Mouse (Mus musculus): Measurements from ENCODE around the gene Ncoa5.

The Ncoa5 gene

DNA sequence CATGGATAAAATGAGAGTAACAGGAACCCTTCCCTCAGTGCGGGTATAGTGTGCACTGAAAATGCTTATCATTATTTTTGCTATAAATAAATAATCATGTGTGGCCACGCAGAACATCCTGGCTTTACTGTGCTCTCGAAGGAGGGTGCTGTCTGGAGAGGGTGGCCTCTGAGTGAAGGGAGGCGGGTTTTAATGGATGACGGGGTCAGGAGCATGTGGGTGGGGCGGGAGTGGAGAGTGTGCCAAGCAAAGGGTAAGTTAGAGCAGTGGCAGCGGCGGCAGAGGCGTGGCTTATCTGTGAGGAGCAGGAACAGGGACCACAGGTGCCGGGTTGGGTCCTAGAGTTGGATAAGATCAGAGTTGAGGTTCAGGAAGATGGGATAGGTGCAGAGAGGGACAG is 42.9 kb downstream of the Ncoa5 start:
- DNase-seq = no peak

DNA sequence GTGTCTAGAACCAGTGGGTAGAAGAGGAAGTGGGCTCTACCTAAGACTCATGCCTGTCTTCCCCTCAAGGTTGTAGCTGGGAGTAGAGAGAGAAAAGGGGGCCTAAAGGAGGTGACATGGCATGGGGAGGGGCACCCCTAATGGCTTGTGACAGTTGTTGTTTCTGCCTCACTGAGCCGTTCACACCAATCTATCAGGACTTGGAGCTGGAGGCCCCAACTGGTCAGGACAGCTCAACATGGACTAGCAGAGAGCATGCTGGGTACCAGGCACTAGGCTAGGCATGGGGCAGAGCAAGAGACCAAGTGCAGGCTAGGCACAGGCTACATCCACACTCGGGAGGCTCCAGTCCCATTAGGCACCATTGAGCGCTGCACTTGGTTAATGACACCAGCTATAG is 43.6 kb downstream of the Ncoa5 start:
- no peak for DNase-seq

DNA sequence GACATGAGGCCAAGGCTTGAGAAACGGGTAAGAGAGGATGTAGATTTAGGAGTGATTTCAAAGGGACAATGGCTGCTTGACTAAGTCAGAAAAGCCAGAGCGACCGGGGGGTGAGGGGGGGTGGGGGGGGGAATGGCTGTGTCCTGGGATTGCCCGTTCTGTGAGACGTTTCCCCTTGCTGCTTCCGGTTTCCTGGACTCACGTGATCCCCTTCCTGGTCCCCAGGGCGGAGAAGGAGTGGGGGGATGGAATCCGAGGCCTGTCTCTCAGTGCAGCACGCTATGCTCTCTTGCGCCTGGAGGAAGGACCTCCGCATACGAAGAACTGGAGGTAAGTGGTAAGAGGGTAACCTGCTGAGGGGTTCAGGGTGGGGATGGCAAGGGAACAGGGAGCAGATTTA is 45.9 kb downstream of the Ncoa5 start:
- DNase-seq = no peak

DNA sequence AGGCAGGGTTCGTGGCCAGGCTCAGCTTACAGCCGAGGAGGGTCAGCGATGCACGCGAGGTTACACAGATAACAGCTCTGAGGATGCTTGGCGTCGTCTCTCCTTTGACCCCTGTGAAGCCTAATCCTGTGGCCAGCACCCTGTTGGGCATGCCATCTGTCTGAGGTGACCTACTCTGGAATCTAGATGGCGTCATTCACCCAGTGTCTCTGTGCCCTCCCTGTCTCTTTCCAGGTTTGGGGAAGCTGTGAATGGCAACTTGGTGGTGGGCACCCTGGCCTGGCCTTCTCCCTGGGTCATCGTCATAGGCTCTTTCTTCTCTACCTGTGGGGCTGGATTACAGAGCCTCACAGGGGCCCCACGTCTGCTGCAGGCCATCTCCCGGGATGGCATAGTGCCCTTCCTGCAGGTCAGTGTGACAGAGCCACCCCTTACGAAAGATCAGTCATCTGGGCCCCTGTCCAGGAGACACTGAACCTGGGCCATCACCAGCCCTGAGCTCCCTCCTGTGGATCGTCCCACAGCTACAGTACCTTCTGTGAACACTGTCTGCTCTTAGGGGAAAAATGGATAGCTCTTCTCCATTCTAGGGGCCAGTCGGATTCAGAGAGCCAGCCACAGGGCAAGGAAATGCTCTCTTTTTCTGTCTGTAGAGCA is 48.2 kb downstream of the Ncoa5 start:
- DNase-seq = no peak

DNA sequence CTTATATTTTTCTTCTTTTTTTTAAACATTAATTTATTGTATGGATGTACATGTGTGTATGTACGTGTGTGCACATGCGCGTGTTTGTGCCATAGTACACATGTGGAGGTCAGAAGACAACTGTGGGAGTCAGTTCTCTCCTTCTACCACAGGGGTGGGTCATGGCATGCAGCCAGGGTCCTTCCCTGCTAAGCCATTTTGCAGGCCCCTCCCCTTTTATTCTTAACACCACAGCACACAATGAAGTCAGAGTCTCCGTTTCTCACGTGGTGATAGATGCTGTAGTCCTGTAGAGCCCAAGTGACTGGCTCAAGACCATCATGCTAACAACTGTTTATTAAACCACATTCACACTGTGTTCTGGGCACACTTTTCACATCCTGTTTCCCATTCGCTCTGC is 48.7 kb downstream of the Ncoa5 start:
- no peak for DNase-seq

DNA sequence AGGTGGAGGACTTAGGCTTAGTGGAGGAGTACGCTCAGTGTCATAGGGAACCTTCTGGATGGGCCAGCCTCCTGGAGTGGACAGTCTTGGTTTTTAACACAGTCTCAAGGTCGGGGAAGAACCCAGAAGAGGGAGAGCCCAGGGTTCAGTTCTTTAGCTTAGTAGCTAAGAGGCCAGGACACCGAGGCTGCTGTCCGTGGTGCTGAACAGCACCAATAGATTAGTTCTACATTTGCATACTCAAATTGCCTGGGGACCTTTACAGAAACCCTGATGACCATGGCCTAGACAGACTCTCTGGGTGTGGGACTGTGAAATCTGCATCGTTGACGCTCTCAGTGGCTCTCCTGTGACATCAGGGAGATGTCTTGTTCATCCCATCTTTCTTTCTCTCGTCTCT is 54.9 kb downstream of the Ncoa5 start:
- peak; percentile 58 for DNase-seq

DNA sequence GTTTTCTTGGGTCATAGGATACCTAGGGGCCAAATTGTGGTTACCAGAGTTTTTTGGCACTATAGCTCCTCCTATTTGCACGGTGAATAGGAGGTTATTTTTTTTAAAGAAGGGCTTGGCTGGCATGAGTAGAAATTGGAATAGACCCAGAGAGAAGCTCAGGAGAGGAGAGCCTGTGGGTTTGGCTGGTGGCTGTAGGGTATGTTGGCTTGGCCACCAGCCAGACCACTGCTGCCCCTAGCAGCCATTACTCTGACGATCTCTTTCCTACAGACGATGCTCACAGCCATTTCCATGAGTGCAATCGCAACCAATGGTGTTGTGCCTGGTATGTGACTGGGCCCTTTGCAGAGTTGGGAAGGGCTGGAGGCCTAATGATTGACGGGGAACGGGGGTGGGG is 59.1 kb downstream of the Ncoa5 start:
- no peak for DNase-seq

DNA sequence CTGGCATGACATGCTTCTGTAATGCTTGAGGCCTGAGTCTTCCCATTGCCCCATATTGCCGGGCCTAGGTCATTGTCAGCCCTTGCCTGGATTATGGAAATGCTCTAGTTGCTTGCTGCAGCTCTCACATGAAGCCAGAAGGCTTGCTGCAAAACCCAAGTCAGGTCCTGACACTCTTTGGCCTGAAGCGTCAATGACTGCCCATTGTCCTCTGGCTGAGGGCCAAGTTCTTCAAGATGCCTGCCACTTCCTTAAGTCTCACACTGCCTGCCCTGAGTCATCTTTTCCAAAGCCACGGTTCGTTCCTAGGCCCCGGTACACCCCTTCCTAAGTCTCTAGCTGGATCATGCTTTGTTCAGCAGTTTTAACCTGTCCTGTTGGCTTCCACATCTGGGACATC is 62.0 kb downstream of the Ncoa5 start:
- DNase-seq = no peak

DNA sequence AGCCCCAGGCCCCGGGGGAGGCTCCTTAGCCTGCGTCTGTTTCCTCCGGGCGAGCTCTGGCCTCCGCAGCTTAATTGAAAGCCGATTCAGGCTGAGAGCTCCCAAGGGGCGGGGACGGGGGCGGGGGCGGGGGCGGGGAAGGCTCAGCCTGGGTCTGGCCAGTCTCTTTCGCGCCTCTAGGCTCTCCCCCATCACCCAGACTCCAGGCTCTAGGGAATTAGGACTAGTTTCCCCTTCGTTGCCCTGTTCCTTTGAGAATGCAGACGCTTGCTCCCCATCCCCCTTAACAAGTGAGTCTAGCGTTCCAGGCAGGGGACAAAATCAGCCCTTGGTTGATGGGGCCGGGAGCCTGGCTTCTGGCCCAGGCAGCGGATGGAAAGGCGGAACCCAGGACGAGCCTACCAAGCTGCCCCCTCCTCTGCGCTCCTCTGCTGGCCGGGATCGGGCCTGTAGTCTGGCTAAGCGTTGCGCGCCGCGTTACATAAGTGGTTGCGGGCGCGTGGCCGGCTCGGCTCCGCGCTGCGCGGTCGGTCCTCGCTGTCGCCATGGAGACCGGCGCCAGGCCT is 64.0 kb downstream of the Ncoa5 start:
- DNase-seq = no peak

DNA sequence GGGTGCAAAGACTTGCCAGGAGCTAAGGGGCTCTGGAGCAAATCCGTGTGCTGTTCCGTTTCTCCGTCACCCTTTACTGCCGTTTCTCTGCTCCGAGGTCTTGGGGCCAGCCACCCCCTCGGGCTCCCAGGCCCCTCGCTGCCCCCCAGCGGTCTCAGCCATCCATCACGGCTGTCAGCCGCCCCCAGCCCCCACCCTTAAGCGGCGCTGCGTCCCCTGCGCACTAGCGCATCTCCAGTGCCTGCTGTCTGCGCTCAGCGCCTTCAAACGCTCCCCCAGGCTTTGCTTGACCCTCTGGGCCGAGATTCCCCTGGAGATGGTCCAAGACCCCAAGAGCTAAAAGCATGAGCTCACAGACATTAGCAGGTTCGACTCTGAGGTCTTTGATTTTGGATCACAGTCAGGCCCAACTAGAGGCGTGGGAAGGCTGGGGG is 65.3 kb downstream of the Ncoa5 start:
- no peak for DNase-seq

DNA sequence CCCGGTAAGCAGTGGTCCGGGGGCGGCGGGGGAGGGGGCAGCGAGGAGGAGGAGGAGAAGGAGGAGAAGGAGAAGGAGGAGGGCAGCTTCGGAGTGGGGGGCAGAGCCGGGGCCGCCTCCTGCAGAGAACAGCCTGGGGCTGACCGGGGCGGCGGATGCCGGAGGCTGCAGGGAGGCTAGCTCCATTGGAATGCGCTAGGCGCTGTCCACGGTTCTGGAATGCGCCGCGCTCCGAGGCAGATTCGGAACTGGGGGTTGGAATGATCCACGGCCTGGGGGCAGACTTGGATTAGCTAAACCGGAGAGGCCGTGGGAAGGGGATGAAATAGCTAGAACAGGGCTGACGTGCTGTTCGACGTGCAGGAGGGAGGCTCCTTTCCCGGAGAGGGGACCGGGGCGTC is 66.2 kb downstream of the Ncoa5 start:
- DNase-seq = peak; percentile 57

DNA sequence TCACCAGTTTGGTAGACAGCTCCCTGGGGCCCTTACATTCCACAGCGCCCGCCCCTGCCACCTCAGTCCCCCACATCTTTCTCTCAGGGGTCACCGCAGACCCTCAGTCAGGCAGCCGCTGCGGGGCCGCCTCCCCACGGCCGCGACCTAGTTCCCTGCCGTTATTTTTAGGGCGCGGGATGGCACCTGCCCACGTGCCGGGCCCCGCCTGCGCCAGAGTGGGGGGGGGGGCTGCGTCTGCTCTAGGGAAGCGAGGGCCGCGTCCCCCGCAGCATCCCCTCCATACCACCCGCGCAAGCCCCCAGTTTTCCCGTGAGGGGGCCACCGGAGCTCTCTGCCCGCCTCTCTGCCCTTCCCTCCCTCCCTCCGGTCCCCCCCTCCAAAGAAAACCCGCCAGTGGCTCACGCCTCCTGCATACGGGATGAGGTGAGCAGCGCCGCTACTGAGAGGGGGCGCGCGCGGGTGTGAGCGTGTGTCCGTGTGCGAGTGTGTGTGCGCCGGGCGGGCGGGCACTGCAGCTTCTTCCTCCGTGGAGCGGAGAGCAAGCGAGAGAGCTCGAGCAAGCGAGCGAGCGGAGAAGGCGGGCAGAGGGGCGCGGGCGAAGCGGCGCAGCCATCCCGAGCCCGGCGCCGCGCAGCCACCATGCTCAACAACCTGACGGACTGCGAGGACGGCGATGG is 66.8 kb downstream of the Ncoa5 start:
- DNase-seq = no peak

DNA sequence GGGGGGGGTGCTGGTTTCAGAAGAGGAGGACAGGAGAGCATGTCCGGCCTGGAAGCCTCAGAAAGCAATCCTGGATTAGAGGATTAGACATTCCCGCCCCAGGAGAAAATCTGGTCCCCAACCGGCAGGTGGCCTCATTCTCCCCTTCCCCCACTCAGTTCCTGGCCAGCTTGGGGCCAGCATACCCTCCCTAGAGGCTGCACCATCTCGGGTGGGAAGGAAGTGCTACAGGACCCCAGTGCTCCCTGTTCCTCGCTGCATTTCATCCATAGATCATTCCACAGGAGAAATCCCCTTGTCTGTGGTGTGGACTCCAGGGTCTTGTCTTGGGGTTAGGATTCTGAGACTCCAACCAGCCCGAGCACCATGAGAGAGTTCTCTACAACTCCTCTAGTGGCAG is 67.5 kb downstream of the Ncoa5 start:
- no peak for DNase-seq

DNA sequence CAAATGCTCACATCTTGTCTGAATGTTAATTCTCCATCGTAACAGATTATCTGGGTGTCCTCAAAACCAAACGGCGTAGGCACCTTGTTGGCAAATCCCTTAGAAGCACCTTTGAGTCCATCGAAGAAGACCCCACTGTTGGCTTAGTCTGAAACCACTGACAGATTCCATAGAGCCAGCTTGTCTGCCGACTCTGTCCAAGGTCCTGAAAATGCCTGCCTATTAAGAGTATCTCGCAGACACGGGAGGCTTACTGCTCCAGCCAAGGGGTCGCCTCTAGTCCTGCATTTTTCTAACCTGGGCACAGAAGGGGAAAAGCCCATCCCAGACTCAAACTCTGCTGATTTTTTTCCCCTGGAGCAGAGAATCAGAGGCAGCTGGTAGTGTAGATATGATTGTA is 68.3 kb downstream of the Ncoa5 start:
- peak; percentile 42 for DNase-seq

DNA sequence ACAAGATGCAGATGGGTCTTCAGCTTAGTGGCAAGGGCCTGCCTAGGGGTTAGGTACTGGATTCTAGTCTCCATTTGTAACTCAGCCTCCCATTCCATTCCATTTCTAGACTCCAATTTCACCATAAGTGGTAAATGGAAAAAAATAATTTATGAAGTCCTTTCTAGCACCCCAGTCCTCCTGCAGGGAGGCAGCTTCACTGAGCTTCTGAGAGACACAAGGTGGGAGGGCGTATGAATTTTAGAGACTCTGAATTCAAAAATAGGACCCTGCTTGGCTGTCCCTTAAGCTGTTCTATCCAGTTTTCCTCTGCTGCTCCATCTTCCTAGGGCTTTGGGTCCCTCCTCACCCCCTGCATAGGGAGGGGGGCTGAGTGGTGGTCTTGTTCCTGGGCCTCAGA is 69.7 kb downstream of the Ncoa5 start:
- DNase-seq = no peak

DNA sequence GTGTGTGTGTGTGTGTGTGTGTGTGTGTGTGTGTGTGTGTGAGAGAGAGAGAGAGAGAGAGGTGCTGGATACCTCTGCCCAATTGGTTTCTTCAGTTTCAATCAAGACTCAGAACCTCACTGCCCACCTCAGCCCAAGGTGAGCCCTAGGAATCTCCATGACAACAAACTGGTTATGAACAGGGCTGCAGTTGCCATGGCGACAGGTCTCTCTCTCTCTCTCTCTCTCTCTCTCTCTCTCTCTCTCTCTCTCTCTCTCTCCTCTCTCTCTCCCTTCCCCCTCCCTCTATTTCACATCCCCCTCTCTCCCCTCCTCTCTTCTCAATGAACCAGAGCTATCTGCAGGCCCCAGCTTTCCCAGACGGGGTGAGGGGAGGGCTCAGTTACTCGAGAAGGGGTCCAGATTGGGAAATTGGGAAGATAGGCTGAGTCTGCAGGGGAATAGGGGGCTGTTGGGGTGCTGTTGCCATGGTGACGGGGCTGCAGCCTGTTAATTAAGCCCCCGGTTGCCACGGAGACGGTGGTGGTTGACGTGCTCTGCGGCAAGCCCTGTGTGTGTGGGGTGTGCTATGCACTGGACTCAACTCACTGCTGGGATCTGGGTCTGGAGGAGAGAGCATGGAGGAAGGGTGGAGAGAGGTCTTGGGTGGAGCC is 70.3 kb downstream of the Ncoa5 start:
- DNase-seq = no peak

DNA sequence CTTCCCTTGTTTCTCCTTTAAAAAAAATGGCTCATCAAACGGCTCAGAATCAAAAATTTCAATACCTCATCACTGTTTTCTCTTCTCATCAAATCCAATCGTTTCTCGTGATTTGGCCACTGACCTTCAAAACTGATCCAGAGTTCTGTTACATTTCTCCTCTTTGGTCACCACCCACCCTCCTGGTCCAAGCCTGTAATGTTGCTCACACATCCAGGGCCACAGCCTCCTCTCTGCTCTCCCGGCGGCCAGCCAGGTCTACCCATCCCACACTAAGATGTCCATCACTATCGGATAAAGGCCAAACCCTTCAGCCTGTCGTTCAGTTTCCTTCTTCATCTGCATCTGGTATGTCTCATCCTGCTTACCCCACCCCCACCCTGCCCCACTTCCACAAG is 72.5 kb downstream of the Ncoa5 start:
- DNase-seq = no peak

DNA sequence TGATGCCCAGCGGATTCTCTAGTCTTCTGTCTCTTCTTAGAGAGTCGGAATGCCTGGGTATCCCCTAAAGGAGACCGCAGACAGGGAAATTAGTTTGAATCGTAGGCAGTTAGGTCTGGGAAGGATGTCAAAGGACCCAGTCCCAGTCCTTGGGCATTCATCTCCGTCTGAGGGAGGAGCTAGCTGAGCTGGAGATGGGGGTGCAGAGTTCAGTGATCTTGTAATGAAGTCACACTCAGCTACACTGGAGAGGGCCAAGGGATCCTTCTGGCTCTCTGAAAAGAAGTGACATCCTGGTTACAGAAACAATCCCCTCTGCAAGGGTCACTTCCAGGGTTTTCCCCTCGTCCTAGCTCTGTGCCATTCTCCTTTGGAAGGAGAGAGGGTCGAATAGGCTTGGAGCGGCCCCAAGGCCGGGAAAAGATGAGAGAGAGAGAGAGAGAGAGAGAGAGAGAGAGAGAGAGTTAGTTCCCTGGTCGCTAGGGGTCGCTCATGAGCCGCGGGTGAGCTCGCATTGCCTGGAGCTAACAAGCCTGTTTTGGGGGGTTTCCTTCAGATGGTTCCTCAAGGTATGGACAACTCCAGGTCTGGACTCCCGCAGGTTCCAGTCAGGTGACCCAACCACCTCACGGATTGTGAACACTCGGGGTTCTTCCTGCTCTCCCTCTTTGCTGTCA is 73.0 kb downstream of the Ncoa5 start:
- DNase-seq = peak; percentile 66

DNA sequence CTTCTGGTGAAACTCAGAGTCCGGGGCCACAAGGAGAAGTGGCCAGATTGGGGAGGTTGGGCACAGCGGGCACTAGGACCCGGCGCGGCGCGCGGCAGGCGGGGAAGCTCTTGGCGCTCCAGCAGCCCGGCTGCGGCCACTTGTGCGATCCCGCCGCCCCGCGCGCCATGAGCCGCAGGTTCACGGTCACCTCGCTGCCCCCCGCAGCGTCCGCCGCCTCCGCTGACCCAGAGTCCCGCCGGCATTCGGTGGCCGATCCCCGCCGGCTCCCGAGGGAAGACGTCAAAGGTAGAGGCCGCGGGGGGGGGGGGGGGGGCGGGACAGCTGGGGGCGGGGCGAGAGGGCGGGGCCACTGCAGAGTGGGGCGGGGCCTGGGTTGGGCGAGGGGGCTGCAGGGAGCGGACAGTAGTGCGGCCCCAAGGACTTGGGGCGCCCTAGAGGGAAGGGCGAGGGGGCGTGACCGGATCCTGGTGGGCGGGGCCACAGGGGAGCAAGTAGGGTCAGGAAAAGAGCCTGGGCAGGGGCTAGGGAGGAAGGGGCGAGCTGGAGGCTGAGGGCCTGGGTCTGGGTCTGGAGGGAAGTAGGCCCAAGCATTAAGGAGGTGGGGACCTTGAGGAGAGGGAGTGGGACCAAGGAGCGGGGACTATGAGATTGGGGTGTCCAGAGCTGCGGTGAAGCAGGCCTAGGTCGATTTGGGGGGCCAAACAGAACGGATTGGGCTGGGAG is 73.8 kb downstream of the Ncoa5 start, which contains the start of gene Slc12a5:
TSS of gene Slc12a5 (plus strand) at position 87 of the 726 bp plus-strand sequence.
- peak; percentile 35 for DNase-seq

DNA sequence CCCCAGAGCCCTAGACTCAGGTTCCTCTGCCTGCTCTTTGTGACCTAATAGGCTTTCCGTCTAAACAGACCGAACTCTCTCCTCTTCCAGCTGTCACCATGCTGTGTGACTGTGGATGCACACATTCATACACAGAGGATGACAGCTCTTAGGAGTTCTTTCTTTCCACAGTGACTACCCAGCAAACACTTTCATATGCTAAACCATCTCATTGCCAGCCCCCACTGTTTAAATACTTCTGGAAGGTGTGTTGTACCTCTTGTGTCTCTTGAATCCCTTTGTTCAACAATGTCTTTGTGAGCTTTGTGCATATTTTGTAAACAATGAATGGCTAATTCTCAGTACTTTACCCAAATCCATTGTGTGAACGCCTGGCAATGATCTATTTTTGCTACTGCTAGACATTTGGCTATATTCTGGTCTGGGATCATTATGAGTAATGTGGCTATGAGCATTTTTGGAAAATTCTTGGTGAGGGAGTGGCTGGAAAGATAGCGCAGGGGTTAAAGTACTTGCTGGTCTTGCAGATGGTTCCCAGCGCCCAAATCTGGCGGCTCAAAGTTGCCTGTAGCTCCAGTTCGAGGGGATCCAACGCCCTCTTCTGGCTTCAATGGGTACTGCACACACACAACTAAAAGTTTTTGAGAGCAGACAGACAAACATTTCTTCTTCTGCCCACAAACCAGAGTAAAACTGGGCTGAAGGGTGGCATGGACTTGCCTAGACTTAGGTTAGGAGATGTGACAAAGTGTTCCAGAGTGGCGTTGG is 76.9 kb downstream of the Ncoa5 start:
- DNase-seq = no peak

DNA sequence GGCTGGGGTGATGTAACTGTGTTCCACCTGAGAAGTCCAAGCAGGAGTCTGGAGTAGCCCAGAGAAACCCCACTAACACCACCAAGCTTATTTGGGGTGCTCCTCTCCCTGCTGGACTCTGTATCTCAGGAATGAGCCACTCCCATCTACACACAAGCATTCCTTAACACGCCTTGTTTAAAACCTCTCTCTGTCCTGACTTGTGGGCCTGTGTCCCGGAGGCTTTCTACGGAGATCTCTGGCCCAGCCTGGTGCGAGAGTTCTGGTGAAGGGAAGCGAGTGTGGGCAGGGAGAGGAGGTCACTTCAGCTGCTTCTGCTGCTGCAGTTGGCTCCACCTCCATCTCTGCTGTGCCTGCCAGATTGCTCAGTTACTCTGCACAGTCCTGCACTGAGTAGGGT is 78.5 kb downstream of the Ncoa5 start:
- DNase-seq = no peak

DNA sequence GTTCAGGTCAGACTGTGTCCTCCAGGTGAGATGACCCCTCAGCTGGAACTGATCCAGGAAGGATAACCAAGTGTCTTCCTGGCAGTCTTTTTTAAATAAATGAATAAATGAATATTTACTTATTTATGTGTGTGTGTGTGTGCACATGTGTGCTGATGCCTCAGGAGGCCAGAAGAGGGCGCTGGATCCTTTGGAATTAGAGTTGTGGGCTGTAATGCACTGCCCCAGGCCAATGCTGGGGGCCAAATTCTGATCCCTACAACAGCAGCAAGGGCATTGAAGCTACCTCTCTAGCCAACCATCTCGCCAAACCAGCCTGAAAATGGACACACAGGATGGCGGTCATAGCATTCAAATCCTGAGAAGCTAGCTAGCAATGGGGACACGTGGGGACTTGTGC is 78.9 kb downstream of the Ncoa5 start:
- no peak for DNase-seq
